Mouse (Mus musculus): ENCODE measurements around the gene Nup54. TPM values are rescaled to one million over a fixed set of nuclear protein-coding genes. Genes with fewer than 3 reads are reported as not detected.
A peak's percentile ranks its signal among the peaks of the same experiment; 100 is the strongest.

Nup54 gene
- polyA plus RNA-seq, 1 experiment = 44.3 TPM

- TF ChIP-seq CTCF (IDR thresholded peaks at IDR 0.05; ENCODE audit: borderline replicate concordance, insufficient read depth, low read length) (peak; percentile 60), POLR2A (IDR thresholded peaks at IDR 0.05; ENCODE audit: low read depth, low read length) (no peak)
- H3K4me3 ChIP-seq (ENCODE audit: insufficient read depth, low read length) = no peak overlapping the region
- H3K27ac ChIP-seq (ENCODE audit: insufficient read depth, low read length) = no peak overlapping the region
- no peaks in the 10 kb centered on the region for H3K4me1 ChIP-seq (ENCODE audit: control insufficient read depth, insufficient read depth, low read length)
Measured at GRCm38 (mm10) chr5:92398153-92398552, 36.9 kb downstream of the Nup54 start.

DNA sequence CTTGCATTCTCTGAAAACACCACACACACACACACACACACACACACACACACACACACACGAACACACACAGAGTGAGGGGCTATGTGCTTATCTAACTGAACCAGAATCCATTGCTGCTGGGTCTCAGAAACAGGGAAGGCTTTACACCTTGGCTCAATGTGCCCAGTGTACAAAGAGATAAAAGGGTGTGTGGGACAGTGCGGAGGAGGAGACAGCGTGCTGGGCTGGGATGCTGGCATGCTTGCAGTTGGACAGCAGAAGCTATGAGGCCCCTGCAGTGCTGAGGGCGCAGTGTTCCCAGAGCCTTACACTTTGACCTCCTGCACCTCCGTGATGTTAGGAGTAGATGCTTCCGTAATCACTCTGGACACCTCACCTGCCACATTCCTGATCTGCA is 38.5 kb downstream of the Nup54 start:
- TF ChIP-seq CTCF (IDR thresholded peaks at IDR 0.05; ENCODE audit: borderline replicate concordance, insufficient read depth, low read length) = no peak
- no peak for TF ChIP-seq POLR2A (IDR thresholded peaks at IDR 0.05; ENCODE audit: low read depth, low read length)
- Histone ChIP-seq H3K4me3 (ENCODE audit: insufficient read depth, low read length) (no peak overlapping the region), H3K4me1 (ENCODE audit: control insufficient read depth, insufficient read depth, low read length) (no peaks in the 10 kb centered on the region), H3K27ac (ENCODE audit: insufficient read depth, low read length) (no peak overlapping the region)

GRCm38 (mm10) chr5:92395764-92396163 is 39.3 kb downstream of the Nup54 start:
- TF ChIP-seq POLR2A (IDR thresholded peaks at IDR 0.05; ENCODE audit: low read depth, low read length) = no peak
- TF ChIP-seq CTCF (IDR thresholded peaks at IDR 0.05; ENCODE audit: borderline replicate concordance, insufficient read depth, low read length) = no peak
- no peak overlapping the region for H3K4me3 ChIP-seq (ENCODE audit: insufficient read depth, low read length)
- no peaks in the 10 kb centered on the region for H3K4me1 ChIP-seq (ENCODE audit: control insufficient read depth, insufficient read depth, low read length)
- no peak overlapping the region for H3K27ac ChIP-seq (ENCODE audit: insufficient read depth, low read length)

DNA sequence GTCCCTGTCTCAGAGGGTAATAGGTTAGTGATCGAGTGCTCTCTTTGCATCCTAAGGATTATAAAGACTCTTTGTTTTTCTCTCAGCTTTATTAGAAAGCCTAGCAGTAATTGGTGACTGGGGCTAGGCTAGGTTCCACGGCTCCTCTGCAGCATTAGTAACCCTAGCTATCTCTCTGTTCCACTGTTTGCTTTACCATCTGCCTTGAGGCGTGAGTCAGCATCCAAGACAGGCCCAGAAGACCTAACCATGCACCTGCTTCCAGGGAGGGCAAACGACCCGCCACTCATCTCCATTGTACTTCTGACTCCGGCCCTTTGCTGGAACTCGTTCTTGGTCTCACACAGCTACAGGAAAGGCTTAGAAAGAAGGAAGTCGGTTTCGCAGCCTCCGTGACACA is 41.2 kb downstream of the Nup54 start:
- Histone ChIP-seq H3K4me1 (ENCODE audit: control insufficient read depth, insufficient read depth, low read length) (no peaks in the 10 kb centered on the region), H3K27ac (ENCODE audit: insufficient read depth, low read length) (no peak overlapping the region), H3K4me3 (ENCODE audit: insufficient read depth, low read length) (no peak overlapping the region)
- TF ChIP-seq CTCF (IDR thresholded peaks at IDR 0.05; ENCODE audit: borderline replicate concordance, insufficient read depth, low read length) (no peak), POLR2A (IDR thresholded peaks at IDR 0.05; ENCODE audit: low read depth, low read length) (no peak)

DNA sequence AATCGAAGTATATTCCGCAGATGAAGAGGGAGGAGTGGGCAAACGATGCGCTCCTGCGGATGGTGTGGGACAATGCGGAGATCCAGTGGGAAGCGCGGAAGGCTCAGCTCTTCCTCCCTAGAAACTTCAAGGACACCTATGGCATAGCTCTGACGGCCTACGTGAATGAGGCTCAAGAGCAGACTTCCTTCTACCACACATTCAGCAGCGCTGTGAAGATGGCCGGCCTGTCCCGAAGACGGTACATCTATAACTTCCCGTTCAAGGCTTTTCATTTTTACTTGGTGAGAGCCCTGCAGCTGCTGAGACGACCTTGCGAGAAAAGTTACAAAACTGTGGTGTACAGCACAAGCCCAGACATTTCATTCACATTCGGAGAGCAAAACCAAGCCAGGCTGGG is 42.5 kb downstream of the Nup54 start:
- TF ChIP-seq CTCF (IDR thresholded peaks at IDR 0.05; ENCODE audit: borderline replicate concordance, insufficient read depth, low read length) = no peak
- TF ChIP-seq POLR2A (IDR thresholded peaks at IDR 0.05; ENCODE audit: low read depth, low read length) = no peak
- H3K27ac ChIP-seq (ENCODE audit: insufficient read depth, low read length) = no peak overlapping the region
- H3K4me1 ChIP-seq (ENCODE audit: control insufficient read depth, insufficient read depth, low read length) = no peaks in the 10 kb centered on the region
- H3K4me3 ChIP-seq (ENCODE audit: insufficient read depth, low read length) = no peak overlapping the region

DNA sequence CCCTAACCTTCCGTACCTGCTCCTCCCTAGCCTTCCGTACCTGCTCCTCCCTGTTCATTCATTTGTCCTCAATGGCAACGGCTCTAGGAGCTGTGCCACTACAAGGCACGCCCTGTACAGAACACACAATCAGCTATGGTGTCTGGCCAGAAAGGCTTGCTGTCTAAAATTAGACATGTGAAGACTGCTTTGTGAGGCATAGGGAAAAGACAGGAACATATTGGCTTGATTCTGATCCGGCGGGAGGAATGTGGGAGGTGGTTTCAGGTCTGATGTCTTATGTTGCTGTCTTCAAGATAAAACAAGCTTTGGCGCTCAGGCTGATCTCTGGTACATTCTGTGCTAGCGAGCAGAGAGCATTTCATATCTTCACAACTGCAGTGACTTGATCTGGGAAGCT is 44.4 kb downstream of the Nup54 start:
- no peaks in the 10 kb centered on the region for H3K4me1 ChIP-seq (ENCODE audit: control insufficient read depth, insufficient read depth, low read length)
- no peak for TF ChIP-seq POLR2A (IDR thresholded peaks at IDR 0.05; ENCODE audit: low read depth, low read length)
- TF ChIP-seq CTCF (IDR thresholded peaks at IDR 0.05; ENCODE audit: borderline replicate concordance, insufficient read depth, low read length) = no peak
- no peak overlapping the region for H3K27ac ChIP-seq (ENCODE audit: insufficient read depth, low read length)
- H3K4me3 ChIP-seq (ENCODE audit: insufficient read depth, low read length) = no peak overlapping the region

GRCm38 (mm10) chr5:92389977-92390376 is 45.0 kb downstream of the Nup54 start:
- no peaks in the 10 kb centered on the region for H3K4me1 ChIP-seq (ENCODE audit: control insufficient read depth, insufficient read depth, low read length)
- H3K4me3 ChIP-seq (ENCODE audit: insufficient read depth, low read length) = no peak overlapping the region
- TF ChIP-seq POLR2A (IDR thresholded peaks at IDR 0.05; ENCODE audit: low read depth, low read length) = no peak
- no peak for TF ChIP-seq CTCF (IDR thresholded peaks at IDR 0.05; ENCODE audit: borderline replicate concordance, insufficient read depth, low read length)
- no peak overlapping the region for H3K27ac ChIP-seq (ENCODE audit: insufficient read depth, low read length)

DNA sequence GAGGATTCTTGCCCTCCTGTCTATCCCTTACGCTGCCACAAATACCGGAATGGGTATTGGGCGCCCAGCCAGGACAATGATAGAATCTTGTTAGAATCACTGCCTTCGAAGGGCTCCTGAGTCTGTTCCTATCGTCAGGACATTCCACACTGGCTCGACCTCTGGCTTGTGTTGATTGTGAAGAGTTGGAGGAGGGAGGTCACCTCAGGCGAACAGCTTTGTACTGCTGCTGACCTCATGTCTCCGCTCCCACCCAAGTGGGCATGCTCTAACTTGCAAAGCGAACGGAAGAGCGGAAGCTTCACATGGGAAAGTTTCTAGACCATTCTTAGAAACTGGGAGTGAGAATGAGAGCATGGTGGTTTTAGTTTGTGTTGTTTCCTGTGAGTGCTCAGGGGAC is 47.6 kb downstream of the Nup54 start:
- TF ChIP-seq CTCF (IDR thresholded peaks at IDR 0.05; ENCODE audit: borderline replicate concordance, insufficient read depth, low read length) (no peak), POLR2A (IDR thresholded peaks at IDR 0.05; ENCODE audit: low read depth, low read length) (no peak)

GRCm38 (mm10) chr5:92386643-92387042 is 48.4 kb downstream of the Nup54 start:
- Histone ChIP-seq H3K4me3 (ENCODE audit: insufficient read depth, low read length) (no peak overlapping the region), H3K27ac (ENCODE audit: insufficient read depth, low read length) (no peak overlapping the region), H3K4me1 (ENCODE audit: control insufficient read depth, insufficient read depth, low read length) (0 out of 2 replicates have a peak, but pooled peaks cover 3% of the 10 kb centered on the region)
- no peak for TF ChIP-seq CTCF (IDR thresholded peaks at IDR 0.05; ENCODE audit: borderline replicate concordance, insufficient read depth, low read length)
- no peak for TF ChIP-seq POLR2A (IDR thresholded peaks at IDR 0.05; ENCODE audit: low read depth, low read length)

More for the DNA sequence above, 47.6 kb downstream of the Nup54 start:
- 0 out of 2 replicates have a peak, but pooled peaks cover 3% of the 10 kb centered on the region for H3K4me1 ChIP-seq (ENCODE audit: control insufficient read depth, insufficient read depth, low read length)
- no peak overlapping the region for H3K27ac ChIP-seq (ENCODE audit: insufficient read depth, low read length)
- no peak overlapping the region for H3K4me3 ChIP-seq (ENCODE audit: insufficient read depth, low read length)

DNA sequence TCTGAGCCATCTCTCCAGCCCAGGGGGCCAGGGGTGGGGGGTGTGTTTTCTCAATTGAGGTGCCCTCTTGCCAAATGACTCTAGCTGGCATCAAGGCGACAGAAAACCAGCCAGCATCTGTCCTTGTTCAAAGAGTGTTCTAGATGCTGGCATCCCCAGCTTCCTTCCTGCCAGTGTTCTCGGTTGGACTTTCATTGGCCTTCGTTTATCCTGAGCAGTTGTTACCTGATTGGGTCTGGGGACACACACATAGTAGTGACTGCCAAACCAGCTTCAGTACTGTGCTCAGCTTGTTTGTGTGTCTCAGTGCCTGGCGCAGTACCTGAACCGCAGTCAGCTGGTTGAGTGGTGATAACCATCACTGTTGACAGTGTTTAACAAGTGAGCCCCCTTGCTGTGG is 48.9 kb downstream of the Nup54 start:
- TF ChIP-seq POLR2A (IDR thresholded peaks at IDR 0.05; ENCODE audit: low read depth, low read length) (no peak), CTCF (IDR thresholded peaks at IDR 0.05; ENCODE audit: borderline replicate concordance, insufficient read depth, low read length) (no peak)
- Histone ChIP-seq H3K27ac (ENCODE audit: insufficient read depth, low read length) (no peak overlapping the region), H3K4me3 (ENCODE audit: insufficient read depth, low read length) (no peak overlapping the region), H3K4me1 (ENCODE audit: control insufficient read depth, insufficient read depth, low read length) (0 out of 2 replicates have a peak, but pooled peaks cover 3% of the 10 kb centered on the region)

DNA sequence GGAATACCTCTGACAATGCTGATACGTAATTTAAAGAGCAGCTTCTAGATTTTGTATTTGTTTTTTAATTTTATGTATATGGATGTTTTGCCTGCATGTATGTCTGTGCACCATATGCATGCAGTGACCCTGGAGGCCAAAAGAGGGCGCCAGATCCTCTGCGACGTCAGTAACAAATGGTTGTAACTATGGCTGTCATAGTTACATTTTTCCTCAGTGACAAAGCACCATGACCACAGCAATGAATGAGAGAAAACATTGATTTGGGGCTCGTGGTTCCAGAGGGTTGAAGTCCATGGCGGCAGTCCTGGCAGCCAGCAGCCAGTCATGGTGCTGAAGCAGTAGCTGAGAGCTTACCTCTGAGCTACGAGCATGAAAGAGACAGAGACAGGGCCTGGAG is 50.2 kb downstream of the Nup54 start:
- H3K4me3 ChIP-seq (ENCODE audit: insufficient read depth, low read length) = no peak overlapping the region
- no peak overlapping the region for H3K27ac ChIP-seq (ENCODE audit: insufficient read depth, low read length)
- TF ChIP-seq CTCF (IDR thresholded peaks at IDR 0.05; ENCODE audit: borderline replicate concordance, insufficient read depth, low read length) (peak; percentile 56; the same call in 1 of the 2 replicates), POLR2A (IDR thresholded peaks at IDR 0.05; ENCODE audit: low read depth, low read length) (no peak)
- H3K4me1 ChIP-seq (ENCODE audit: control insufficient read depth, insufficient read depth, low read length) = 0 out of 2 replicates have a peak, but pooled peaks cover 3% of the 10 kb centered on the region
